Mouse (Mus musculus) lung, postnatal 25 days (tissue): ENCODE data around the gene Wdfy1.
A peak's percentile ranks its signal among the peaks of the same experiment; 100 is the strongest.

Experiments used
- DNase-seq: peaks from one replicate; pipeline ENCODE4 v3.0.0; 2022; ENCODE audit warnings: low spot score

Wdfy1 gene

GRCm38 (mm10) chr1:79775927-79776458 is at the start of gene Wdfy1, which contains the start of gene Mrpl44:
TSS of gene Wdfy1 (minus strand) at chr1:79776143.
TSS of gene Mrpl44 (plus strand) at chr1:79776018.
- peak; percentile 97 for DNase-seq

GRCm38 (mm10) chr1:79823951-79824633 is 48.1 kb upstream of the Wdfy1 start:
- no peak for DNase-seq

- peak; percentile 51 for DNase-seq
Observed at GRCm38 (mm10) chr1:79822806-79823525, 47.0 kb upstream of the Wdfy1 start.

- no peak for DNase-seq
Observed at GRCm38 (mm10) chr1:79819296-79819879, 43.4 kb upstream of the Wdfy1 start.

GRCm38 (mm10) chr1:79815446-79815845 is 39.5 kb upstream of the Wdfy1 start:
- DNase-seq: no peak

GRCm38 (mm10) chr1:79809447-79809846 is 33.5 kb upstream of the Wdfy1 start:
- DNase-seq: no peak

GRCm38 (mm10) chr1:79806865-79807264 is 30.9 kb upstream of the Wdfy1 start:
- DNase-seq: no peak

GRCm38 (mm10) chr1:79803614-79804013 is 27.7 kb upstream of the Wdfy1 start:
- DNase-seq: no peak

- no peak for DNase-seq
Observed at GRCm38 (mm10) chr1:79802858-79803427, 27.0 kb upstream of the Wdfy1 start.

GRCm38 (mm10) chr1:79797084-79797483 is 21.1 kb upstream of the Wdfy1 start:
- DNase-seq: no peak

GRCm38 (mm10) chr1:79786267-79786927 is 10.5 kb upstream of the Wdfy1 start:
- no peak for DNase-seq

GRCm38 (mm10) chr1:79782433-79782832 is 6.5 kb upstream of the Wdfy1 start:
- DNase-seq: no peak

GRCm38 (mm10) chr1:79778011-79778410 is 2.1 kb upstream of the Wdfy1 start:
- DNase-seq: no peak

GRCm38 (mm10) chr1:79774164-79774780 is 1.7 kb downstream of the Wdfy1 start:
- no peak for DNase-seq

GRCm38 (mm10) chr1:79768231-79768630 is 7.7 kb downstream of the Wdfy1 start:
- DNase-seq: no peak

GRCm38 (mm10) chr1:79764483-79764882 is 11.5 kb downstream of the Wdfy1 start:
- no peak for DNase-seq

GRCm38 (mm10) chr1:79764031-79764430 is 11.9 kb downstream of the Wdfy1 start:
- DNase-seq: no peak

GRCm38 (mm10) chr1:79762282-79763250 is 13.4 kb downstream of the Wdfy1 start:
- DNase-seq: no peak

GRCm38 (mm10) chr1:79761917-79762271 is 14.0 kb downstream of the Wdfy1 start:
- DNase-seq: no peak
